Mouse (Mus musculus) MEL (cell line): ENCODE data around the gene Ppfia1.

Experiments used
- E2F4 ChIP-seq: IDR thresholded peaks from 2 replicates; pipeline ENCODE4 v1.6.1; 2011; ENCODE audit warnings: low read depth, low read length, improper control_type of control experiment, borderline replicate concordance
- POLR2A ChIP-seq, 2 experiments: IDR thresholded peaks; 2 replicates each; pipeline ENCODE4 v1.6.1; 2011 to 2012; ENCODE audit warnings: low read length in 2 of 2, mild to moderate bottlenecking in 2 of 2, control low read depth in 1 of 2, improper control_type of control experiment in 1 of 2, low read depth in 1 of 2, moderate library complexity in 1 of 2; ENCODE audit not compliant: control insufficient read depth in 1 of 2, insufficient read depth in 1 of 2, poor library complexity in 1 of 2
- SIN3A ChIP-seq: IDR thresholded peaks from 2 replicates; pipeline ENCODE4 v1.6.1; 2012; ENCODE audit warnings: low read length, improper control_type of control experiment, inconsistent platforms
- ZC3H11A ChIP-seq: IDR thresholded peaks from 2 replicates; pipeline ENCODE4 v1.6.1; 2012; ENCODE audit warnings: low read depth, mild to moderate bottlenecking, inconsistent platforms, low read length, improper control_type of control experiment
- ZKSCAN1 ChIP-seq: IDR thresholded peaks from 2 replicates; pipeline ENCODE4 v1.6.1; 2012; ENCODE audit warnings: low read depth, mild to moderate bottlenecking, inconsistent platforms, low read length, improper control_type of control experiment, moderate library complexity

GRCm38 (mm10) chr7:144553237-144554122 lies at the start of gene Ppfia1:
- TF ChIP-seq POLR2A (IDR thresholded peaks at IDR 0.05; ENCODE audit: control insufficient read depth in 1 of 2, insufficient read depth in 1 of 2, low read depth in 1 of 2, low read length in 2 of 2, poor library complexity in 1 of 2): peak; percentile 60 to 81; a peak in 3 of 4 replicates
- TF ChIP-seq E2F4: no peak
- TF ChIP-seq ZKSCAN1: no peak
- TF ChIP-seq ZC3H11A: no peak
- TF ChIP-seq SIN3A: peak; percentile 65
